Mouse (Mus musculus) regulatory T cell (primary cell): ENCODE measurements around the gene Olfr170.
"Not testable (repeated sequence)": the region's sequence is repeated elsewhere in the genome, so short reads cannot be mapped to it uniquely, and the experiment has no call there.

Experiments used
- in situ Hi-C: fragments of 300-600 bp; cut with MboI, MseI; formaldehyde crosslinking; loops from one replicate; pipeline ENCODE4 v1.15.1; 2025; ENCODE audit warnings: high pct_unique_total_duplicates

Gene Olfr170

GRCm38 (mm10) chr16:19611782-19612181, at the start of gene Olfr170:
TSS of gene Olfr170 (minus strand) at chr16:19611882.
- in situ Hi-C loops: not testable (repeated sequence)

- in situ Hi-C loops: no loop called here
These were observed 18.1 kb upstream of the Olfr170 start, which contains the start of gene Olfr171 for GRCm38 (mm10) chr16:19629816-19630215. TSS of gene Olfr171 (minus strand) at chr16:19629916.

GRCm38 (mm10) chr16:19603166-19603565, 8.5 kb downstream of the Olfr170 start:
- in situ Hi-C loops: no loop called here

GRCm38 (mm10) chr16:19571709-19572108, 40.0 kb downstream of the Olfr170 start, which contains the start of gene Olfr169:
TSS of gene Olfr169 (minus strand) at chr16:19571809.
- in situ Hi-C loops: not testable (repeated sequence)
